Mouse (Mus musculus): Measurements from ENCODE around the gene Trpm1.
"Not testable (repeated sequence)": the region's sequence is repeated elsewhere in the genome, so short reads cannot be mapped to it uniquely, and the experiment has no call there.

Trpm1 gene

GRCm38 (mm10) chr7:64153535-64153934 is at the start of gene Trpm1:
Trpm1 (plus strand) TSS chr7:64153835.
- no peak for DNase-seq (ENCODE audit: low read depth, low spot score)

GRCm38 (mm10) chr7:64122131-64122715 is 31.4 kb upstream of the Trpm1 start:
- DNase-seq (ENCODE audit: low read depth, low spot score): peak; percentile 82

GRCm38 (mm10) chr7:64123721-64124120 is 29.9 kb upstream of the Trpm1 start:
- DNase-seq (ENCODE audit: low read depth, low spot score): no peak

GRCm38 (mm10) chr7:64125994-64126393 is 27.6 kb upstream of the Trpm1 start:
- DNase-seq (ENCODE audit: low read depth, low spot score): not testable (repeated sequence)

GRCm38 (mm10) chr7:64139866-64140265 is 13.8 kb upstream of the Trpm1 start:
- no peak for DNase-seq (ENCODE audit: low read depth, low spot score)

- DNase-seq (ENCODE audit: low read depth, low spot score): no peak
Measured at GRCm38 (mm10) chr7:64141301-64142032, 12.2 kb upstream of the Trpm1 start.

GRCm38 (mm10) chr7:64149337-64149736 is 4.3 kb upstream of the Trpm1 start:
- DNase-seq (ENCODE audit: low read depth, low spot score): peak; percentile 48

GRCm38 (mm10) chr7:64149747-64150146 is 3.9 kb upstream of the Trpm1 start:
- DNase-seq (ENCODE audit: low read depth, low spot score): peak; percentile 67

- DNase-seq (ENCODE audit: low read depth, low spot score): no peak
Measured at GRCm38 (mm10) chr7:64150436-64151080, 3.1 kb upstream of the Trpm1 start.

- no peak for DNase-seq (ENCODE audit: low read depth, low spot score)
Measured at GRCm38 (mm10) chr7:64155226-64155625, 1.6 kb downstream of the Trpm1 start.

GRCm38 (mm10) chr7:64155687-64156086 is 2.1 kb downstream of the Trpm1 start:
- DNase-seq (ENCODE audit: low read depth, low spot score): peak; percentile 98

- DNase-seq (ENCODE audit: low read depth, low spot score): peak; percentile 73
Measured at GRCm38 (mm10) chr7:64156271-64156911, 2.8 kb downstream of the Trpm1 start.

GRCm38 (mm10) chr7:64156918-64157690 is 3.5 kb downstream of the Trpm1 start:
- DNase-seq (ENCODE audit: low read depth, low spot score): no peak

- DNase-seq (ENCODE audit: low read depth, low spot score): peak; percentile 79
Measured at GRCm38 (mm10) chr7:64158281-64159055, 4.8 kb downstream of the Trpm1 start.

GRCm38 (mm10) chr7:64159056-64159542 is 5.5 kb downstream of the Trpm1 start:
- DNase-seq (ENCODE audit: low read depth, low spot score): peak; percentile 79

- peak; percentile 88 for DNase-seq (ENCODE audit: low read depth, low spot score)
Measured at GRCm38 (mm10) chr7:64159612-64160591, 6.3 kb downstream of the Trpm1 start.

GRCm38 (mm10) chr7:64160737-64161470 is 7.3 kb downstream of the Trpm1 start:
- DNase-seq (ENCODE audit: low read depth, low spot score): peak; percentile 92

GRCm38 (mm10) chr7:64161990-64162389 is 8.4 kb downstream of the Trpm1 start:
- DNase-seq (ENCODE audit: low read depth, low spot score): peak; percentile 52

GRCm38 (mm10) chr7:64163086-64163485 is 9.5 kb downstream of the Trpm1 start:
- DNase-seq (ENCODE audit: low read depth, low spot score): no peak

Measured in brain, adult 2 months (tissue).